Mouse (Mus musculus) kidney, adult 18-20 months (tissue): ENCODE data around the gene Rtkn2.
A peak's percentile ranks its signal among the peaks of the same experiment; 100 is the strongest.

ENCODE experiments used
- DNase-seq: peaks from one replicate; pipeline ENCODE4 v3.0.0; 2021

Gene Rtkn2

GRCm38 (mm10) chr10:67979401-67980157 lies at the start of gene Rtkn2:
Rtkn2 (plus strand) TSS chr10:67979570.
- DNase-seq, result peak; percentile 78

DNA sequence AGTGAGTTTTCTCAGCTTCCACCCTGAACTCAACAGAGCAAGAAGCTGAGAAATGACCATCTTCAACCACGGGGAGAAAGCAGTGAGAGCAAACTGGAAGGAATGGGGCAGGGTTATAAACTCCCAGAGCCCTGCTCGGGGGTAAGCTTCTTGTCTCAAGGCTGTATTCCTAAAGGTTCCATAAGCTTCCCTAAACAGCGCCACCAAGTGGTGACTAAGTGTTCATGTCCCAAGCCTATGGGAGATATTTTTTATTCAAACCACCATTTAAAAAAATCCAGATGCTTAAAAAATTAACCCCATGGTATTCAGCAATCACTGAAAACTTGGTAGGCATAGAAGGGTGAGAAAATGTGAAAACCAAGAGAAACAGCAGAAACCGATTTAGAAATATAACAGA lies 48.0 kb upstream of the Rtkn2 start:
- DNase-seq, result no peak

- DNase-seq, result no peak
Measured at GRCm38 (mm10) chr10:67932780-67933179, 46.6 kb upstream of the Rtkn2 start.

GRCm38 (mm10) chr10:67936944-67937343 lies 42.4 kb upstream of the Rtkn2 start:
- no peak for DNase-seq

GRCm38 (mm10) chr10:67937775-67938174 lies 41.6 kb upstream of the Rtkn2 start:
- DNase-seq, result no peak

- no peak for DNase-seq
Measured at GRCm38 (mm10) chr10:67939546-67939945, 39.8 kb upstream of the Rtkn2 start.

DNA sequence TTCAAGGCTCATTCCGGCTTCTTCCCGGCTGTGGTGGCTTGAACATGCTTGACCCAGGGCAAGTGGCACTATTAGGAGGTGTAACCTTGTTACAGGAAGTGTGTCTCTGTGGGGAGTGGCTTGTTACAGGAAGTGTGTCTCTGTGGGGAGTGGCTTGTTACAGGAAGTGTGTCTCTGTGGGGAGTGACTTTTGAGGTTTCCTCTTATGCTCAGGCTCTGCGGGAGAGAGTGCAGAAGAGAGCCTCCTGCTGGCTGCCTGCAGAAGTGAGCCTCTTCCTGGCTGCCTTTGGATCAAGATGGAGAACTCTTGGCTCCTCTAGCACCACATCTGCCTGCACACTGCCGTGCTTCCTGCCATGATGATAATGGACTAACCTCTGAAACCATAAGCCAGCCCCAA lies 35.9 kb upstream of the Rtkn2 start:
- DNase-seq, result no peak

DNA sequence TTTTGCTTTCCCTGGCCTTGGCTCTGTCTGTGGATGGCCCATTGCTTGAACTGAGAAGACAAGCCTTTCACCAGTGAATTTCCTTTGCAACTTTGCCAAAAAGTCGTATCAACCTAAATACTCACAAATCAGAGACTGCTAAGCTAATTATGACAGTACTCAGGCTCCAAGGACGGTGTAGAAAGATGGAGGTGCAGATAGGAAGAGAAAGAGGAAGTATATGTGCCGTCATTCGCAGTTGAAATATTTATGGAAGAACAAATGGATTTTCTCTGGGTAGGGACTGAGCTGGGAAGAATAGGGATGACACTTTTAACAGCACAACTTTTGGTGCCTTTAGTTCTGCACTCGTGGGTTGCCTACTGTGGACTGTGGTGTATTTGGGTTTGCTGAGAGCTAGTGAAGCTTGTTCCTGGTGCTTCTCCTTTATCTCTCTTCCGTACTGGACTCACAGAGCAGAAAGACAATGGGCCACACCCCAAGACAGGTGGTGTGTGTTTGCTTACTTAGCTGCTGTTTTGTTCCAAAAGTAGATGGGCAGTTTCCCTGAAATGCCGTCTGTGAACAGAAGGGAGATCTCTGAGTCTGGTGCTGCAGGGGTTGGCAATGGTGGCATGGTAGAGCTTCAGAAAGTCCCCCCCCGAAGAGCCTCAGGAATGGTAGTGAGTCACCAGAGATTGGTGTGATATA lies 29.2 kb upstream of the Rtkn2 start:
- no peak for DNase-seq

- no peak for DNase-seq
Measured at GRCm38 (mm10) chr10:67951690-67952089, 27.7 kb upstream of the Rtkn2 start.

DNA sequence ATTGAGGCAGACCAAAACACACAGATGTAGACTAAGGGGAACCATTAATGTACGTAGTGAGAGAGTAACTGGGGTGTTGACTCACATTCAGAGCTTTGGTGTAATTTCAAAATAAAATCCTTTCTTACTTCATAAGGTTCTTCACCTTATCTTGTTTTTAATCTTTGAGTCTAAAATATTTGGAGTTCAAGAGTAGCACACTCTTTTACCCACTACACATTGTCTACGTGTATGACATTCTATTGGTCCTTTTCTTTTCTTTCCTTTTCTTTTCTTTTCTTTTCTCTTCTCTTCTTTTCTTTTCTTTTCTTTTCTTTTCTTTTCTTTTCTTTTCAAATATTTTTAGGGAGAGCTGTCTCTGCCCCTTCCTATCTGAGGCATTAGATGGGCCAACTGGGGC lies 23.4 kb upstream of the Rtkn2 start:
- DNase-seq, result no peak

DNA sequence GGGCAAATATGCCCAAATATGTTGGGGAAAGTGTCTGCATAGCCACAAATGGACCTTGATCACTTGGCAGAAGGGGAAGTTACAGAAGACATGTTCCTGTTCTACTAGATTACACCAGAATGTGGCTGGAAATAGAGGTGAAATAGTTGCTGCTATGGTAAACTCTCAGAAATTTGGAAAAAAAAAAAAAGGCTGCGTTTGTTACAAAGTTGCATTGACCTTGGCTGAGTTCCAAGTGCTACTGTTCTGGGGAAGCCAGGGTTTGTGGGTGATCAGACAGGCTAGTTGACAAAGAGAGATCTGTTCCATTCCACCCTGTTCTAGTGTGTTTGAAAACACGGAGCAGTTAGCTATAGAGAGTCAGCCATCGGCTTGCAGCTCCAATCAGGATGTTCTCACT lies 19.4 kb upstream of the Rtkn2 start:
- DNase-seq, result no peak

DNA sequence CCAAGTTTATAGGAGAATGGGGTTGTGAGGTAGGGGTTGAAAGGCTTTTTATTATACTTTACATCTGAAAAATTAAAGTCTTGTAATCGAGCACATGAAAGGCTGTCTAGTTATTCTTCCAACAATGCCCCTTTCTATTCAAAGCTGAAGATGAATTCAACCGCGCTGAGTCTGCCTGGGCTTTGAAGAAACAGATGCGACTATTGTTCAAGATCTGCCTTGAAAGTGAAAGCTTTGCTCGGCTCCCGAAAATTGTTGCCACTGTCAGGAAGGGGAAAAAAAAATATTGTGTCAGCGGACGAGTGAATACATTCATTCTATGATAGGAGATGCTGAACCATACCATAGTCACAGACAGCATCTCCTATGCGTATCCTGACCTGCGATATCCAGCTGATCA lies 16.9 kb upstream of the Rtkn2 start:
- DNase-seq, result no peak

DNA sequence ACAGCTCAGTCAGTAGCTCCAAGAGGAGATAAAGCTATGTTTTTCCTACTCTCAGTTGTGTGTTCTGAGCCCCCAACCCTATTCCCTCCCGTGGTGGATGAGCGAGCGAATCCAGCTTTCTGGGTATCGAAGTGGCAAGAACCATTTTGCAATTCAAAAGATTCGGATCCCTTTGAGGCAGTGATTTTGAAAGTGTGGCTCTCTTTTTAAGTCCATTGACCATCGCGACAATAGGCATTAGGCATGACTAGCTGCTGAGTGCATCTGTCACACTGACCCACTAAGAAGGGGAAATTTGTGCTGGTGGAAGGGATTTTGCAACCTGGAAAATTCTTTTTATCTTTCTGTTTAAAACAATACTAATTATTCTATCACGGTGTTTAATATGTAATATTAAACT lies 15.3 kb upstream of the Rtkn2 start:
- no peak for DNase-seq

DNA sequence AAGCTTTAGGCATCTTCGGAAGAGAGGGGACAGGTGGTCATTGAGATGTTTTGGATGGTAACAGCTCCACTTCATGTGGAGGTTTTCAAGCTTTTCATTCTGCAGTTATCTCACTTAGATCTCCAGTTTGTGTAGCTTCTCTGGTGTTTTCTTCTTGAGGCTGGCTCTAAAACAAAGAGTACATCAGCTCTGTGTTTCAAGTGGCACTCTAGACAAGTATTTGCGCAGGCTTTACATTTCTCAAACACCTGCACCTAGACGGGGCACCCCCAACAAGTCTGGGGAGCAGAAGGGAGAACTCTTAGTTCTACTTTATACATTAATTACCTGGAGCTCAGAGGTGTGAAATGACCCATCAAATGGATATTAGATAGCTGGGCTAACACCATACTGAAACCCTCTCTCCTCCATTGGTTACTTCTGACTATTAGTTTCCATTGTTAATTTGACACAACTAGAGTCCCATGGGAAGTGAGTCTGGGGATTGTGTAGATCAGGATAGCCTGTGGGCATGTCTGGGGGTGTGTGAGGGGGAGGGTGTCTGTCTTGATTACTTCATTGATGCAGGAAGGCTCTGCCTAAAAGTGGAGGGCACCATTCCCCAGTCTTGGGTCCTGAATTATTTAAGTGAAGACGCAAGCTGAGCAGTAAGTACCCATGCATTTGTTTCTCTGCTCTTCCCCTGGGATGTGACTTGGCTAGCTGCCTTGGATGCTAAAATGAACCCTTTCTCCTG lies 14.0 kb upstream of the Rtkn2 start:
- DNase-seq, result no peak

GRCm38 (mm10) chr10:67966102-67966501 lies 13.3 kb upstream of the Rtkn2 start:
- DNase-seq, result no peak

GRCm38 (mm10) chr10:67966983-67967382 lies 12.4 kb upstream of the Rtkn2 start:
- no peak for DNase-seq

DNA sequence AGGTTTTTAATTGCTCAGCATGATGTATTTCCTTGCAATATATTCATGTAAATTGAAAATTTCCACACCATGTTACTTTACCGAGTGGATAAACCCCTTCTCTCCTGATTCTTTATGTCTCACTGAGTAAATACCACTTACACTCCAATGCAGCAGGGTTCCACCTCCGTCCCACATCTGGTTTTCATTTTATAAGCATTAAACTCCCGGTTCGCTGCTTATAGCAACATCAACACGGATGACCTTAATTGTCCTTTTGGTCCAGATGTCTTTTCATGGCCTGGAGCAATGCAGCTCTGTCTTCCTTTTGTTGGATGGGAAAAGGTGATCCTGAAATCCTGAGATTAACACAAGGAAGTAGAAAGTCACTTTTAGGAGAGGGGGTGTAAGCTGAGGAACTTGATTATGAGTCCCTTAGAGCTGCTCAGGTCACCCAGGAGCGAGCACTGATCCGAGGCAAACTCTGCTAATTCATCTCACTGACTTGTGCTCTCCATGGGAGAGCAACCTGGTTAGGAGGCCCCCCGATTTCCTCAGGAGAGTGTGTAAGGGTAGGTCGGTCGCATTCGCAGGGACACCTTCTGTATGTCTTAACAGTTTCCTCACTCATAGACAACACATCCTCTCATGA lies 8.1 kb upstream of the Rtkn2 start:
- DNase-seq, result no peak

DNA sequence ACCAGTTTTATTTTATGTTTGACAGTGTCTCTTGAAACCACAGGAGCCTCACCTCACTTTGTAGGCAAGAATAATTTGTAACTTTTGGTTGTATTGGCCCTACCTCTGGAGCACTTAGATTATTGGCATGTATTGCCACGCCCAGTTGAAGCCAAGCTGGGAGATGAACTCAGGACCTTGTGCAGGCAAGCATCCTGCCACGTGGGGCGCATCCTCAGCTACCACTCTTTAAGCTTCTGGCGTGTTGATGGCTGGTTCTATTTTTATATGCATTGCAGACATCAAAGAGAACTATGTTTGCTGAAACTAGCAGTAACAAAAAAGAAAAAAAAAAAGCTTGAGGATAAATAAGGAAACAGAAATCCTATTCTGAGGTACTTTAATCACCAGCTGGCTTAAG lies 2.1 kb upstream of the Rtkn2 start:
- DNase-seq, result no peak

- no peak for DNase-seq
Measured at GRCm38 (mm10) chr10:67983776-67984175, 4.4 kb downstream of the Rtkn2 start.

DNA sequence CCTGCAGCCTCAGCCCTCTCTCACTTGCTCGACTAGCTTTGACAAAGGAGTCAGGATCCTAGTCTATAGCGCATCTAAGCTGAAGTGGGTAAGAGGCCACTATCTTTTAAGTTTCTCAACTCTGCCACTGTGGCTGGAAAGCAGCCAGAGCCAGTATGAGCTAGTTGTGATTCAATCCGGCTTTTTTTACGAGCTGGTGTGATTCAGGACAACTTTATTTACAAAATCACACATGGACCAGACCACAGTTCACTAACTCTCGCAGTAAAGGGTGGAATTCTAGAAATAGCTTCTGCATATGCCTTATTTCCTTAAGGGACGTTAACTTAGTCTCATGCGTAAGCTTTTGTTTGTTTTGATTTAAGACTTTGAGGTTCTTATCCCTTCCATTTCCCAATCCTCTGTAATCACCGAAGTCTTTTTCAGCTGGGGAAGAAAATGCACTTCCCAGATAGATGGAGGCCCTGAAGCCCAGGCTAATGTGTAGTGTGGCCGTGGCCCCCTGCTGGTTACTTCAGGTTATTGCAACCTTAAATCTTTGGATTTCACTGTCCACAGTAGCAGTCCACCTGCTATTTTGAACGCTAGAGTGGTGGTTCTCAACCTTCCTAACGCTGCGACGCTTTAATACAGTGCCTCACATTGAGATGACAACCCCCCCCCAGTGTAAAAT lies 5.0 kb downstream of the Rtkn2 start:
- peak; percentile 29 for DNase-seq

GRCm38 (mm10) chr10:67985100-67985499 lies 5.7 kb downstream of the Rtkn2 start:
- DNase-seq, result no peak

DNA sequence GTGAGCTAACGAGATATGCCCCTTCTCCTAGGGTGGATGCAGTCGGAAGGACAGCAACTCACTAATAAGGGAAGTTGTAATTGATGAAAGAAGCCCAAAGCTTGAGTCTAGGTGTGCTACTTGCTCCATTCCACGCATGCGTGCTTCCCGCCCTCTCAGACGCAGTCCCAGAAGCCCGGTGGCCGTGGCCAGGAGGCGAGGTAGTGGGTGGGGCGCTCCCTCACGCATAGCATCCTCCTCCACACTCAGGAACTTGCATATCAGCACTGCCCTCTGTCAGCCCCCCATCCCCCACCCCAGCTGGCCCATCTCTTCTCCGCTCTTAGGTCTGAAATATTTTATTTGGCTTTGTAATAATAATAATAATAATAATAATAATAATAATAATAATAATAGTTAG lies 16.0 kb downstream of the Rtkn2 start:
- no peak for DNase-seq

DNA sequence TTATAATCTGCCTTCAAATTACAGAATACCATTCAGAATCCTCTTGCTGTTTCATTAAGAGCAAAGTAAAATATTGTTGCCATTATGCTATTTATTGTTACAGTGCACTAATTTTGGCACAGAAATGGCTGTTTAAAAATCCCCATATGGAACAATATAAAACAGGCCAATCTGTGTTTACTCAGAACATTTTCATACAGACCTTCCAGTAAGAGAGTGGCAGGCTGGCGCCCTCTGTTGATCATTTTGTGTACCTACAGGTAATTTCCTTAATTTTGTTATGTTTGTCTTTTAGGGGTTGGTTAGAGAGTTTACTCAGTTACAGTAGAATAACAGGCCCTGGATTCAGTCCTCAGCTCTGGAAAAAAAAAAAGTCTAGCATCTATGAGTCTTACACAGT lies 16.8 kb downstream of the Rtkn2 start:
- DNase-seq, result no peak
